Mouse (Mus musculus): ENCODE data around the gene Vopp1. TPM values are rescaled to one million over a fixed set of nuclear protein-coding genes. Genes with fewer than 3 reads are reported as not detected.

Gene Vopp1
- polyA plus RNA-seq, 1 experiment from 2014 or later: 32.3 TPM

- 91% methylated on average over 1 of the region's 1 CpGs for WGBS
- H3K4me2 ChIP-seq (replicated peaks): no peak overlapping the region
- H3K9ac ChIP-seq: no peak overlapping the region
- no peaks in the 10 kb centered on the region for H3K4me1 ChIP-seq (replicated peaks)
- ATAC-seq: no peak
- 0 out of 2 replicates have a peak, but pooled peaks cover 1% of the 10 kb centered on the region for H3K36me3 ChIP-seq
- H3K27ac ChIP-seq: no peak overlapping the region
- no peaks in the 10 kb centered on the region for H3K9me3 ChIP-seq
- H3K27me3 ChIP-seq (replicated peaks): no peaks in the 10 kb centered on the region
- H3K4me3 ChIP-seq (replicated peaks): no peak overlapping the region
These were observed 82.2 kb downstream of the Vopp1 start for GRCm38 (mm10) chr6:57742749-57743148.

GRCm38 (mm10) chr6:57721347-57721746, 103.6 kb downstream of the Vopp1 start:
- no peaks in the 10 kb centered on the region for H3K4me1 ChIP-seq (replicated peaks)
- no peak overlapping the region for H3K27ac ChIP-seq
- no peaks in the 10 kb centered on the region for H3K9me3 ChIP-seq
- H3K36me3 ChIP-seq: no peaks in the 10 kb centered on the region
- WGBS: 93% methylated on average over 1 of the region's 1 CpGs
- H3K27me3 ChIP-seq (replicated peaks): no peaks in the 10 kb centered on the region
- H3K4me2 ChIP-seq (replicated peaks): no peak overlapping the region
- no peak overlapping the region for H3K4me3 ChIP-seq (replicated peaks)
- no peak overlapping the region for H3K9ac ChIP-seq
- no peak for ATAC-seq

- Histone ChIP-seq H3K9ac (no peak overlapping the region), H3K9me3 (no peaks in the 10 kb centered on the region), H3K4me2 (replicated peaks) (no peak overlapping the region), H3K27ac (no peak overlapping the region), H3K4me1 (replicated peaks) (no peaks in the 10 kb centered on the region), H3K27me3 (replicated peaks) (no peaks in the 10 kb centered on the region), H3K4me3 (replicated peaks) (no peak overlapping the region), H3K36me3 (no peaks in the 10 kb centered on the region)
- WGBS: 17% methylated on average over 1 of the region's 1 CpGs
- no peak for ATAC-seq
These were observed 113.2 kb downstream of the Vopp1 start for GRCm38 (mm10) chr6:57711726-57712125.

GRCm38 (mm10) chr6:57706721-57707120, 118.2 kb downstream of the Vopp1 start:
- no peak for ATAC-seq
- WGBS: 80% methylated on average over 1 of the region's 1 CpGs
- Histone ChIP-seq H3K4me3 (replicated peaks) (no peak overlapping the region), H3K4me2 (replicated peaks) (no peak overlapping the region), H3K27me3 (replicated peaks) (no peaks in the 10 kb centered on the region), H3K27ac (no peak overlapping the region), H3K9me3 (no peaks in the 10 kb centered on the region), H3K9ac (no peak overlapping the region), H3K36me3 (no peaks in the 10 kb centered on the region), H3K4me1 (replicated peaks) (peaks cover 6% of the 10 kb centered on the region; the same call in 1 of the 2 replicates)

GRCm38 (mm10) chr6:57703703-57704102, 121.3 kb downstream of the Vopp1 start:
- Histone ChIP-seq H3K9me3 (no peaks in the 10 kb centered on the region), H3K36me3 (no peaks in the 10 kb centered on the region), H3K9ac (peak overlapping the region; percentile 88), H3K27me3 (replicated peaks) (no peaks in the 10 kb centered on the region), H3K4me3 (replicated peaks) (peak overlapping the region; percentile 77), H3K4me1 (replicated peaks) (peaks cover 6% of the 10 kb centered on the region; the same call in 1 of the 2 replicates), H3K27ac (peak overlapping the region; percentile 97; the same call in 1 of the 2 replicates), H3K4me2 (replicated peaks) (peak overlapping the region; percentile 71)
- 17% methylated on average over 2 of the region's 2 CpGs for WGBS
- ATAC-seq: peak; percentile 35

GRCm38 (mm10) chr6:57702743-57703499, 122.0 kb downstream of the Vopp1 start:
- Histone ChIP-seq H3K4me2 (replicated peaks) (peak overlapping the region; percentile 71), H3K4me1 (replicated peaks) (peaks cover 6% of the 10 kb centered on the region; the same call in 1 of the 2 replicates), H3K27me3 (replicated peaks) (no peaks in the 10 kb centered on the region), H3K36me3 (no peaks in the 10 kb centered on the region), H3K9me3 (no peaks in the 10 kb centered on the region), H3K9ac (peak overlapping the region; percentile 88), H3K27ac (peak overlapping the region; percentile 97), H3K4me3 (replicated peaks) (peak overlapping the region; percentile 77)
- WGBS: under 1% methylated on average over 59 of the region's 59 CpGs
- ATAC-seq: peak; percentile 100

GRCm38 (mm10) chr6:57702376-57702742, 122.6 kb downstream of the Vopp1 start, which contains the start of gene Lancl2:
Lancl2 (plus strand) TSS chr6:57702540.
- peak within 1 kb of the TSS; percentile 71 for H3K4me2 ChIP-seq (replicated peaks)
- H3K27ac ChIP-seq: peak within 1 kb of the TSS; percentile 97
- no peaks in the 10 kb centered on the region for H3K27me3 ChIP-seq (replicated peaks)
- peaks cover 6% of the 10 kb centered on the region; the same call in 1 of the 2 replicates for H3K4me1 ChIP-seq (replicated peaks)
- peak within 1 kb of the TSS; percentile 77 for H3K4me3 ChIP-seq (replicated peaks)
- peak within 1 kb of the TSS; percentile 88 for H3K9ac ChIP-seq
- H3K36me3 ChIP-seq: no peaks in the 10 kb centered on the region
- WGBS: 0% methylated on average over 10 of the region's 10 CpGs
- no peaks in the 10 kb centered on the region for H3K9me3 ChIP-seq
- peak; percentile 43 for ATAC-seq

GRCm38 (mm10) chr6:57701686-57702085, 123.3 kb downstream of the Vopp1 start:
- no peak for ATAC-seq
- Histone ChIP-seq H3K9ac (no peak overlapping the region), H3K9me3 (no peaks in the 10 kb centered on the region), H3K4me2 (replicated peaks) (no peak overlapping the region), H3K27me3 (replicated peaks) (no peaks in the 10 kb centered on the region), H3K4me3 (replicated peaks) (no peak overlapping the region), H3K4me1 (replicated peaks) (peaks cover 6% of the 10 kb centered on the region; the same call in 1 of the 2 replicates), H3K36me3 (no peaks in the 10 kb centered on the region), H3K27ac (no peak overlapping the region)
- 70% methylated on average over 4 of the region's 4 CpGs for WGBS

- H3K9ac ChIP-seq: no peak overlapping the region
- H3K4me1 ChIP-seq (replicated peaks): 0 out of 2 replicates have a peak, but pooled peaks cover 6% of the 10 kb centered on the region
- ATAC-seq: no peak
- peaks cover 5% of the 10 kb centered on the region; the same call in 1 of the 2 replicates for H3K36me3 ChIP-seq
- no peak overlapping the region for H3K4me2 ChIP-seq (replicated peaks)
- 74% methylated on average over 3 of the region's 3 CpGs for whole genome bisulfite sequencing
- no peak overlapping the region for H3K4me3 ChIP-seq (replicated peaks)
- no peak overlapping the region for H3K27ac ChIP-seq
- no peaks in the 10 kb centered on the region for H3K27me3 ChIP-seq (replicated peaks)
- H3K9me3 ChIP-seq: no peaks in the 10 kb centered on the region
These were observed 131.8 kb downstream of the Vopp1 start for GRCm38 (mm10) chr6:57693116-57693515.

- peak; percentile 99 for ATAC-seq
- Histone ChIP-seq H3K4me2 (replicated peaks) (peak within 1 kb of the TSS; percentile 78), H3K9me3 (no peaks in the 10 kb centered on the region), H3K4me1 (replicated peaks) (0 out of 2 replicates have a peak, but pooled peaks cover 6% of the 10 kb centered on the region), H3K36me3 (peaks cover 5% of the 10 kb centered on the region; the same call in 1 of the 2 replicates), H3K27me3 (replicated peaks) (no peaks in the 10 kb centered on the region), H3K4me3 (replicated peaks) (peak within 1 kb of the TSS; percentile 80), H3K9ac (peak within 1 kb of the TSS; percentile 73), H3K27ac (peak within 1 kb of the TSS; percentile 97)
- under 1% methylated on average over 52 of the region's 52 CpGs for WGBS
These were observed 133.3 kb downstream of the Vopp1 start, which contains the start of gene Pyurf for GRCm38 (mm10) chr6:57691467-57692261. Pyurf (minus strand) TSS chr6:57692078.

- Histone ChIP-seq H3K4me1 (replicated peaks) (no peaks in the 10 kb centered on the region), H3K4me2 (replicated peaks) (no peak overlapping the region), H3K27me3 (replicated peaks) (no peaks in the 10 kb centered on the region), H3K27ac (no peak overlapping the region), H3K36me3 (peaks cover 5% of the 10 kb centered on the region; the same call in 1 of the 2 replicates), H3K9ac (no peak overlapping the region), H3K9me3 (no peaks in the 10 kb centered on the region), H3K4me3 (replicated peaks) (no peak overlapping the region)
- no peak for ATAC-seq
- 88% methylated on average over 1 of the region's 1 CpGs for WGBS
These were observed 140.8 kb downstream of the Vopp1 start for GRCm38 (mm10) chr6:57684156-57684555.
